Mouse (Mus musculus) olfactory bulb, adult 2 months (tissue): ENCODE results near the gene Ndufaf2.

Experiments used
- CTCF ChIP-seq: fragments of 200-500 bp; IDR thresholded peaks from 2 replicates; pipeline ENCODE4 v1.5.1; 2012; ENCODE audit warnings: low read depth, mild to moderate bottlenecking, low read length, moderate library complexity; ENCODE audit not compliant: insufficient read depth
- POLR2A ChIP-seq: fragments of 200-500 bp; IDR thresholded peaks from 2 replicates; pipeline ENCODE4 v1.6.1; 2012; ENCODE audit warnings: mild to moderate bottlenecking, low read depth, low read length, moderate library complexity; ENCODE audit not compliant: insufficient read depth

- no peak for TF ChIP-seq POLR2A
- no peak for TF ChIP-seq CTCF
These were observed 49.7 kb upstream of the Ndufaf2 start for GRCm38 (mm10) chr13:108208090-108208489.
